Mouse (Mus musculus): Measurements from ENCODE around the gene Foxj3. TPM values are rescaled to one million over a fixed set of nuclear protein-coding genes. Genes with fewer than 3 reads are reported as not detected.
"Not testable (repeated sequence)": the region's sequence is repeated elsewhere in the genome, so short reads cannot be mapped to it uniquely, and the experiment has no call there.

Foxj3 gene
- total RNA-seq (2021), result 10 to 100 TPM; 29.9 to 36.4 TPM
- long read RNA-seq, experiment 1, full-length matches to known transcripts, result 11 of 14 reads
- long read RNA-seq, experiment 1, partial matches to known transcripts, result 3 of 14 reads
- long read RNA-seq, experiment 1, other reads (novel, unspliced or antisense), result 0 of 14 reads
- long read RNA-seq, experiment 2, full-length matches to known transcripts, result 14 of 23 reads
- long read RNA-seq, experiment 2, partial matches to known transcripts, result 8 of 23 reads
- long read RNA-seq, experiment 2, other reads (novel, unspliced or antisense), result 1 of 23 reads

DNA sequence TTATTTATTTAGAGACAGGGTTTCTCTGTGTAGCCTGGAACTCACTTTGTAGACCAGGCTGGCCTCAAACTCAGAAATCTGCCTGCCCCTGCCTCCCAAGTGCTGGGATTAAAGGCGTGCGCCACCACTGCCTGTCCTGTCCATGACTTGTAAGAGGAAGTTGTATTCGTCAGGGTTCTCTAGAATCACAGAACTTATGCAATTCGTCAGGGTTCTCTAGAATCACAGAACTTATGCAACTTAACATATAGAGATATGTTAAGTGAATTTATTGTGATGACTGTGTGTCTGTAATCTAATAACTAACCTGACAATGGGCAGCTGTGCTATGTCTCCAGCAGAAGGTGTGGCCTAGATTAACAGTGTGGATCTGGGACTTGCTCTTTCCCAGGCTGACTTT lies at the start of gene Foxj3:
Foxj3 (plus strand) TSS at position 390 of the 400 bp plus-strand sequence.
- H3K27ac ChIP-seq, H3K4me3 ChIP-seq, DNase-seq: not testable (repeated sequence)
- intact Hi-C loops (cut with DNase I), result loop anchor here (5.0 kb wide), 2 partner anchors 91 to 304 kb away; partner anchors contain the start of genes AU022252 and P3h1

DNA sequence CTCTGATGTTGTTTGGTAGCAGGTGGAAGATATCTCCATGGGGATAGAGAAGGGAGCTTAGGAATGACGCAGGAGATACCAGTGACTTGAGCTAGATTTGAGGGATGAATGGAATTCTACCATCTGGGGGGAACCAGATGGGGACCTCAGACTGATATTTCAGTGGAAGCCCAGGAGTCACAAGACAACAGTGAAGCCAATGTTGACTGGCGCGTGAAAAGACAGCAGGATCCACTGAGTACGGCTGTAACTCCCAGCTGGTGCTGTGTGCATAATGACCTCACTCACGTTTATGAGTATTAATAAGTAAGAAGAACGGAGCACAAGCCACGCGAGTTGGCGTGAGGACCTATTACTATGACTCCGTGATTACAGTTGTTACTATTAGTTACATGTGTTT lies 47.1 kb upstream of the Foxj3 start:
- H3K27ac ChIP-seq, result no peak overlapping the region
- intact Hi-C loops (cut with DNase I), result loop anchor here (2.0 kb wide), 1 partner anchor 59 kb away; no protein-coding TSS in a partner anchor
- TF ChIP-seq CTCF (IDR thresholded peaks at IDR 0.05), result no peak
- no peak overlapping the region for H3K4me3 ChIP-seq
- DNase-seq, result no peak

GRCm38 (mm10) chr4:119490806-119491205 lies 46.0 kb upstream of the Foxj3 start:
- TF ChIP-seq CTCF (IDR thresholded peaks at IDR 0.05), result peak; percentile 42
- H3K4me3 ChIP-seq, result no peak overlapping the region
- no peak for DNase-seq
- intact Hi-C loops (cut with DNase I), result loop anchor here (2.0 kb wide), 1 partner anchor 60 kb away; no protein-coding TSS in a partner anchor
- H3K27ac ChIP-seq, result no peak overlapping the region

GRCm38 (mm10) chr4:119492291-119492932 lies 44.4 kb upstream of the Foxj3 start, which contains the start of gene Rimkla:
Rimkla (minus strand) TSS chr4:119492628.
- DNase-seq, result peak; percentile 84
- intact Hi-C loops (cut with DNase I), result no loop called here
- no peak for TF ChIP-seq CTCF (IDR thresholded peaks at IDR 0.05)
- Histone ChIP-seq H3K4me3 (peak within 1 kb of the TSS; percentile 77), H3K27ac (no peak within 1 kb of the TSS; the same call in 1 of the 2 replicates)

DNA sequence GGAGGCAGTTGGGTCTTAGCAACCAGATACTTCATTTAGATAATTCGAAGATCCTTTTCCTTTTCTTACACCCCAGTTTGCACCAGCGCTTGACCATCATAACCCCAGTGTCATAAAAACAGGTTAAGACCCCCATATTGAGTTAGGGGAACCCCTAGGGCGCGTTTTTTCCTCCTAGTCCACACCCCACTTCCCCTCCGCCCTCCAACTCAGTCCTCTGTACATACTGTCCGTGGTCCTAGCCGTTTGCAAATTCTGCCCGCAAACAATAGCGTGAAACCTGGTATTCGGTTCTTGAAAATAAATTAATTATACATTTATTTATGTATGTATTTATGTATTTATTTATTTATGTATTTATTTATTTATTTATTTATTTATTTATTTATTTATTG lies 43.9 kb upstream of the Foxj3 start:
- H3K4me3 ChIP-seq, result peak overlapping the region; percentile 77
- H3K27ac ChIP-seq, result no peak overlapping the region
- DNase-seq, result no peak
- intact Hi-C loops (cut with DNase I), result no loop called here
- no peak for TF ChIP-seq CTCF (IDR thresholded peaks at IDR 0.05)

DNA sequence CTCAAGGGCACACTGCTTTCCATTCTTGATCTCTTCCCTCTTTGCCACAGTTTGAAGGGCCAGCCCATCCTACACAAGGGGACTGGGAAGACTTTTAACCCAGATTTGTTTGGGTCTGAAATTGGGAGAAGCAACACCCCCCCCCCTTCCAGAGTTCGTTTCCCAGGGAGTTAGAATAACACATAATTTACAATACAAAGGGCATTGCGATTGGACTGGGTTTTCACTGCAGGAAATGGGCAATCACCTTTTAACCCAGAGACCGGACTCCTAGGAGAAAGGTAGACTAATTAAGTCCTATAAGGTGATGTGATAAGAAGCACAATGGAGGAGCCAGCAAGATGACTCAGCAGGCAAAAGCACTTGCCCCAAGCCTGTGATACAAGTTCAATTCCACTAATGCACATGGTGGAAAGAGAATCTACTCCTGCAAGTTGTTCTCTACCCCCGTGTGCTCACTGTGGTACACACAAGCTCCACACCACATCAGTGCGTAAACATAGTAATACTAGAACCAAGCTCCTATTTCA lies 38.4 kb upstream of the Foxj3 start:
- no peak overlapping the region for H3K27ac ChIP-seq
- no peak overlapping the region for H3K4me3 ChIP-seq
- intact Hi-C loops (cut with DNase I), result no loop called here
- no peak for DNase-seq
- no peak for TF ChIP-seq CTCF (IDR thresholded peaks at IDR 0.05)

DNA sequence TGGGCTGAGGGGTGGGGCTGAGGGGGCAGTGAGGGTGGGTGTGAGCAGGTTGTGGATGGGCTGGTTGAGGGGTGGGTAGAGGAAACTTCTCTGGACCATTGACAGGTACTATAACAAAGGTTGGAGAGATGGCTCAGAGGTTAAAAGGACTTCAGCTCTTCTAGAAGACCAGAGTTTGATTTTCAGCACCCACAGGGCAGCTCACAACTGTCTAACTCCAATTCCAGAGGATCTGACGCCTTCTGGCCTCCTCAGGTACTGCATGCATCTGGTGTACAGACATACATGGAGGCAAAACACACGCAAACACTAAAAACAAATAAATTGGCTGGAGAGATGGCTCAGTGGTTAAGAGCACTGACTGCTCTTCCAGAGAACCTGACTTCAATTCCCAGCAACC lies 25.2 kb upstream of the Foxj3 start:
- Histone ChIP-seq H3K27ac (no peak overlapping the region), H3K4me3 (no peak overlapping the region)
- DNase-seq, result no peak
- TF ChIP-seq CTCF (IDR thresholded peaks at IDR 0.05), result no peak
- intact Hi-C loops (cut with DNase I), result no loop called here

- no peak overlapping the region for H3K27ac ChIP-seq
- DNase-seq, result peak; percentile 26
- no peak overlapping the region for H3K4me3 ChIP-seq
- intact Hi-C loops (cut with DNase I), result no loop called here
- no peak for TF ChIP-seq CTCF (IDR thresholded peaks at IDR 0.05)
Measured at GRCm38 (mm10) chr4:119512731-119513141, 24.1 kb upstream of the Foxj3 start.

GRCm38 (mm10) chr4:119523575-119523974 lies 13.2 kb upstream of the Foxj3 start:
- TF ChIP-seq CTCF (IDR thresholded peaks at IDR 0.05), result no peak
- intact Hi-C loops (cut with DNase I), result no loop called here
- no peak overlapping the region for H3K4me3 ChIP-seq
- H3K27ac ChIP-seq, result no peak overlapping the region
- no peak for DNase-seq

DNA sequence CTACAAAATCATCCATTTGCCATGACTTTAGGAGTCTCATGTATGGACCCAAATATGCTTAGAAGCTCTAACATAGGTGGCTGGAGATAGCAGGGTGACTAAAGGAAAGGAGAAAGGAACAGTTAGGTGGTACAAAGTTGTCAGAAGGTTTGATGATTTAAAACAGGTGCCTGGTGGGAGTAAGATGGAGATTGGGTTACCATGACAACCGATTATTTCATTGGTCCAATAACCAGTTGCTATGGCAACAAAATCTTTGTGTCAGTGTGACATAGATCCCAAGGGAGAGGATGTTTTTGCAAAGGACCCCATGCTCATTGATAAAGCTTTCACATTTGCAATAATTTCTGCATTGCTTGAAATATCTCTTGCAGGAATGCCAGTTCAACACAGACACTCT lies 12.8 kb upstream of the Foxj3 start:
- Histone ChIP-seq H3K27ac (no peak overlapping the region), H3K4me3 (no peak overlapping the region)
- no peak for TF ChIP-seq CTCF (IDR thresholded peaks at IDR 0.05)
- intact Hi-C loops (cut with DNase I), result no loop called here
- no peak for DNase-seq

DNA sequence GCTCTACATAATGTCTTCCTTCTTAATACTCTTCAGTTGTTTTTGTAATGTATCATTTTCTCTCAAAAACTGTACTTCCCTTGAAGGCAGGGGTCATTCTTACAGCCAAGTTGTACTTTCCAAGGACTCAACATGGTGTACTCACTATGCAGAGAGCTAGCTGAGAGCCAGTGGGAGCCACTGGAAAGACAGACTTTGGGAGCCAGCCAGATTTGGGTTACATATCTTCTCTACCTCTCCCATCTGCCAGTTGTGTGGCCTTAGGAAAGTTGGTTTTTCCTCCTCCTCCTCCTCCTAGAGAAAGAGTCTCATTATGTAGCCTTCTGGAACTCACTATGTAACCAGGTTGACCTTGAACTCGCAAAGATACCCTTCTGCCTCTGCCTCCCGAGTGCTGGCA lies 12.3 kb upstream of the Foxj3 start:
- no peak overlapping the region for H3K27ac ChIP-seq
- no peak overlapping the region for H3K4me3 ChIP-seq
- DNase-seq, result no peak
- intact Hi-C loops (cut with DNase I), result no loop called here
- TF ChIP-seq CTCF (IDR thresholded peaks at IDR 0.05), result no peak

GRCm38 (mm10) chr4:119526329-119526845 lies 10.4 kb upstream of the Foxj3 start:
- TF ChIP-seq CTCF (IDR thresholded peaks at IDR 0.05), result no peak
- H3K4me3 ChIP-seq, result no peak overlapping the region
- no peak for DNase-seq
- no peak overlapping the region for H3K27ac ChIP-seq
- intact Hi-C loops (cut with DNase I), result no loop called here

DNA sequence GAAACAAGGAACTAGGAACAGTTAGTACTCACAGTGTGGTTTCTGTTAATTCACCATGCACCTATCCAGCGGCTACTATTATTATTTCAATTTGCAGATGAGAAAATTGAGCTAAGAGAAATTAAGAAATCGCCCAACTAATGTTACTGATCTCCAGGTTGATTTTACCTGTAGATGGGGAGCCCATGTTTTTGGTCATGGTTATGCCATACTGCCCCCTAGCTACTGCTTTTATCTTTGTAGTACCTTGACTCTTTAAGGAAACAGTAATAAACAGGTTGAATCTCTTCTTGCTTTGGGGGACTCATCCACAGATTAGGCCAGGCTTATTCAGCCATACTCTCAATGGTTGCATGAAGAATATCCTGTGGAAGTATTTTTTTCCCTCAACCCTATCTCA lies 5.0 kb upstream of the Foxj3 start:
- intact Hi-C loops (cut with DNase I), result loop anchor here (2.0 to 5.0 kb wide), 2 partner anchors 101 to 285 kb away; no protein-coding TSS in a partner anchor
- no peak overlapping the region for H3K4me3 ChIP-seq
- no peak for DNase-seq
- peak; percentile 60 for TF ChIP-seq CTCF (IDR thresholded peaks at IDR 0.05)
- no peak overlapping the region for H3K27ac ChIP-seq

Data from gastrocnemius, adult 2 months (tissue).